Mouse (Mus musculus): Measurements from ENCODE around the gene Gm49601. TPM values are rescaled to one million over a fixed set of nuclear protein-coding genes. Genes with fewer than 3 reads are reported as not detected.

The Gm49601 gene
- polyA plus RNA-seq, 1 experiment from 2014 or later: 7.2 TPM

GRCm38 (mm10) chr16:18642897-18643296 lies 16.7 kb upstream of the Gm49601 start:
- H3K27ac ChIP-seq (replicated peaks): no peak overlapping the region
- H3K36me3 ChIP-seq: no peaks in the 10 kb centered on the region
- H3K4me3 ChIP-seq (replicated peaks): no peak overlapping the region
- no peak overlapping the region for H3K4me2 ChIP-seq (replicated peaks)
- no peak overlapping the region for H3K9ac ChIP-seq
- no peak for ATAC-seq (ENCODE audit: insufficient number of reproducible peaks, low FRiP score, low TSS enrichment, low read depth)
- H3K4me1 ChIP-seq: peaks cover 12% of the 10 kb centered on the region; the same call in 1 of the 2 replicates
- 80% methylated on average over 4 of the region's 4 CpGs for WGBS
- no peaks in the 10 kb centered on the region for H3K27me3 ChIP-seq
- H3K9me3 ChIP-seq (replicated peaks): no peaks in the 10 kb centered on the region

- Histone ChIP-seq H3K27me3 (no peaks in the 10 kb centered on the region), H3K4me3 (replicated peaks) (no peak overlapping the region), H3K4me2 (replicated peaks) (no peak overlapping the region), H3K9ac (no peak overlapping the region), H3K27ac (replicated peaks) (no peak overlapping the region), H3K9me3 (replicated peaks) (no peaks in the 10 kb centered on the region), H3K4me1 (peaks cover 12% of the 10 kb centered on the region; the same call in 1 of the 2 replicates), H3K36me3 (no peaks in the 10 kb centered on the region)
- ATAC-seq (ENCODE audit: insufficient number of reproducible peaks, low FRiP score, low TSS enrichment, low read depth): no peak; the same call in 1 of the 2 replicates
- 51% methylated on average over 7 of the region's 7 CpGs for WGBS
Measured at GRCm38 (mm10) chr16:18642291-18642690, 16.1 kb upstream of the Gm49601 start.

- Histone ChIP-seq H3K27me3 (no peaks in the 10 kb centered on the region), H3K4me2 (replicated peaks) (no peak overlapping the region)
- ATAC-seq (ENCODE audit: insufficient number of reproducible peaks, low FRiP score, low TSS enrichment, low read depth): no peak
Measured at GRCm38 (mm10) chr16:18639382-18639929, 13.2 kb upstream of the Gm49601 start.

GRCm38 (mm10) chr16:18638396-18638795 lies 12.2 kb upstream of the Gm49601 start:
- Histone ChIP-seq H3K4me2 (replicated peaks) (no peak overlapping the region), H3K36me3 (no peaks in the 10 kb centered on the region), H3K4me3 (replicated peaks) (no peak overlapping the region), H3K9ac (no peak overlapping the region), H3K9me3 (replicated peaks) (no peaks in the 10 kb centered on the region), H3K27ac (replicated peaks) (no peak overlapping the region), H3K27me3 (no peaks in the 10 kb centered on the region), H3K4me1 (0 out of 2 replicates have a peak, but pooled peaks cover 6% of the 10 kb centered on the region)
- no peak for ATAC-seq (ENCODE audit: insufficient number of reproducible peaks, low FRiP score, low TSS enrichment, low read depth)
- WGBS: 50% methylated on average over 2 of the region's 2 CpGs

More at GRCm38 (mm10) chr16:18639382-18639929, 13.2 kb upstream of the Gm49601 start:
- Histone ChIP-seq H3K27ac (replicated peaks) (no peak overlapping the region), H3K4me1 (0 out of 2 replicates have a peak, but pooled peaks cover 5% of the 10 kb centered on the region), H3K9ac (no peak overlapping the region), H3K4me3 (replicated peaks) (no peak overlapping the region), H3K9me3 (replicated peaks) (no peaks in the 10 kb centered on the region), H3K36me3 (no peaks in the 10 kb centered on the region)
- WGBS: 86% methylated on average over 1 of the region's 1 CpGs

- Histone ChIP-seq H3K9me3 (replicated peaks) (no peaks in the 10 kb centered on the region), H3K36me3 (no peaks in the 10 kb centered on the region), H3K4me3 (replicated peaks) (no peak overlapping the region), H3K4me1 (0 out of 2 replicates have a peak, but pooled peaks cover 3% of the 10 kb centered on the region), H3K9ac (no peak overlapping the region), H3K27ac (replicated peaks) (no peak overlapping the region), H3K27me3 (no peaks in the 10 kb centered on the region), H3K4me2 (replicated peaks) (no peak overlapping the region)
- ATAC-seq (ENCODE audit: insufficient number of reproducible peaks, low FRiP score, low TSS enrichment, low read depth): no peak
- WGBS: 32% methylated on average over 3 of the region's 3 CpGs
Measured at GRCm38 (mm10) chr16:18636804-18637203, 10.6 kb upstream of the Gm49601 start.

- Histone ChIP-seq H3K4me3 (replicated peaks) (no peak overlapping the region), H3K9ac (no peak overlapping the region), H3K4me1 (0 out of 2 replicates have a peak, but pooled peaks cover 3% of the 10 kb centered on the region), H3K36me3 (no peaks in the 10 kb centered on the region), H3K9me3 (replicated peaks) (no peaks in the 10 kb centered on the region), H3K4me2 (replicated peaks) (no peak overlapping the region), H3K27me3 (no peaks in the 10 kb centered on the region), H3K27ac (replicated peaks) (no peak overlapping the region)
- no peak for ATAC-seq (ENCODE audit: insufficient number of reproducible peaks, low FRiP score, low TSS enrichment, low read depth)
- WGBS: 70% methylated on average over 5 of the region's 5 CpGs
Measured at GRCm38 (mm10) chr16:18636401-18636800, 10.2 kb upstream of the Gm49601 start.

GRCm38 (mm10) chr16:18633333-18633732 lies 7.1 kb upstream of the Gm49601 start:
- Histone ChIP-seq H3K27ac (replicated peaks) (peak overlapping the region; percentile 60), H3K9me3 (replicated peaks) (no peaks in the 10 kb centered on the region), H3K27me3 (no peaks in the 10 kb centered on the region), H3K36me3 (no peaks in the 10 kb centered on the region), H3K9ac (no peak overlapping the region), H3K4me3 (replicated peaks) (no peak overlapping the region), H3K4me2 (replicated peaks) (no peak overlapping the region), H3K4me1 (peaks cover 20% of the 10 kb centered on the region)
- 4% methylated on average over 1 of the region's 1 CpGs for WGBS
- no peak; the same call in 1 of the 2 replicates for ATAC-seq (ENCODE audit: insufficient number of reproducible peaks, low FRiP score, low TSS enrichment, low read depth)

- WGBS: 45% methylated on average over 2 of the region's 2 CpGs
Measured at GRCm38 (mm10) chr16:18632816-18633215, 6.6 kb upstream of the Gm49601 start.

GRCm38 (mm10) chr16:18632059-18632458 lies 5.8 kb upstream of the Gm49601 start:
- H3K27ac ChIP-seq (replicated peaks): no peak overlapping the region
- H3K4me2 ChIP-seq (replicated peaks): no peak overlapping the region
- no peak overlapping the region for H3K9ac ChIP-seq
- H3K9me3 ChIP-seq (replicated peaks): no peaks in the 10 kb centered on the region
- H3K27me3 ChIP-seq: no peaks in the 10 kb centered on the region
- no peak for ATAC-seq (ENCODE audit: insufficient number of reproducible peaks, low FRiP score, low TSS enrichment, low read depth)
- H3K4me3 ChIP-seq (replicated peaks): no peak overlapping the region
- WGBS: 52% methylated on average over 3 of the region's 3 CpGs
- peaks cover 32% of the 10 kb centered on the region for H3K4me1 ChIP-seq
- no peaks in the 10 kb centered on the region for H3K36me3 ChIP-seq

More at GRCm38 (mm10) chr16:18632816-18633215, 6.6 kb upstream of the Gm49601 start:
- no peaks in the 10 kb centered on the region for H3K36me3 ChIP-seq
- no peaks in the 10 kb centered on the region for H3K27me3 ChIP-seq
- no peak overlapping the region for H3K4me3 ChIP-seq (replicated peaks)
- H3K4me1 ChIP-seq: peaks cover 25% of the 10 kb centered on the region
- H3K9ac ChIP-seq: no peak overlapping the region
- H3K9me3 ChIP-seq (replicated peaks): no peaks in the 10 kb centered on the region
- no peak overlapping the region for H3K4me2 ChIP-seq (replicated peaks)
- peak overlapping the region; percentile 60 for H3K27ac ChIP-seq (replicated peaks)
- ATAC-seq (ENCODE audit: insufficient number of reproducible peaks, low FRiP score, low TSS enrichment, low read depth): no peak

GRCm38 (mm10) chr16:18631141-18631540 lies 4.9 kb upstream of the Gm49601 start:
- H3K27me3 ChIP-seq: no peaks in the 10 kb centered on the region
- WGBS: 44% methylated on average over 7 of the region's 7 CpGs
- peaks cover 41% of the 10 kb centered on the region for H3K4me1 ChIP-seq
- no peak overlapping the region for H3K4me3 ChIP-seq (replicated peaks)
- no peak overlapping the region for H3K4me2 ChIP-seq (replicated peaks)
- H3K9me3 ChIP-seq (replicated peaks): no peaks in the 10 kb centered on the region
- no peak overlapping the region for H3K27ac ChIP-seq (replicated peaks)
- H3K36me3 ChIP-seq: no peaks in the 10 kb centered on the region
- H3K9ac ChIP-seq: no peak overlapping the region
- ATAC-seq (ENCODE audit: insufficient number of reproducible peaks, low FRiP score, low TSS enrichment, low read depth): no peak

GRCm38 (mm10) chr16:18630291-18630690 lies 4.1 kb upstream of the Gm49601 start:
- Histone ChIP-seq H3K4me3 (replicated peaks) (peak overlapping the region; percentile 74), H3K4me1 (peaks cover 49% of the 10 kb centered on the region), H3K27ac (replicated peaks) (peak overlapping the region; percentile 39; the same call in 1 of the 2 replicates), H3K27me3 (peaks cover 8% of the 10 kb centered on the region), H3K4me2 (replicated peaks) (peak overlapping the region; percentile 90), H3K9ac (peak overlapping the region; percentile 83; the same call in 1 of the 2 replicates), H3K36me3 (peaks cover under 1% of the 10 kb centered on the region; the same call in 1 of the 2 replicates), H3K9me3 (replicated peaks) (no peaks in the 10 kb centered on the region)
- ATAC-seq (ENCODE audit: insufficient number of reproducible peaks, low FRiP score, low TSS enrichment, low read depth): no peak
- 51% methylated on average over 5 of the region's 5 CpGs for WGBS
